Mouse (Mus musculus): Measurements from ENCODE around the gene H2-Eb1. TPM values are rescaled to one million over a fixed set of nuclear protein-coding genes. Genes with fewer than 3 reads are reported as not detected.

H2-Eb1 gene
- polyA plus RNA-seq, 1 experiment from 2014 or later = 1.8 TPM

DNA sequence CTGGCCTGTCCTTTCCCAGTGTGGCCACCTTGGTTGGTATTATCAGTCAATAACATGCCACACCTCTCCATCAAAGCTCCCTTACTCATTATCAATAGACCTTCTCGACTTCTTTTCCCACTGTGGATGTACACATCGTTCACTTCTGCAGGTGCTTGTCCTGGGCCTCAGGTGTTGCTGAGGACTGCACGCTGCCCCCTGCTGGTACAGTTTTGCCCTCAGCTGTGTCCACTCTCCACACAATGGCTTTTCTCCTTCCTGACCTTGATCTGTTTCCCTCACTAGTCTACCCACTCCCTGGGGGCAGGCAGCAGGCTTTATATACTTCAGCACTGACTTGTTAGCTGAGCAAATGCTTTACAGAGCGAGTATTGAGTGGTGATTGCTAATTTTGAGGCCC lies 19.8 kb upstream of the H2-Eb1 start:
- DNase-seq (ENCODE audit: low spot score) (no peak), ATAC-seq (ENCODE audit: insufficient read depth, low FRiP score, low TSS enrichment) (no peak)
- WGBS = 35% methylated on average over 4 of the region's 4 CpGs

DNA sequence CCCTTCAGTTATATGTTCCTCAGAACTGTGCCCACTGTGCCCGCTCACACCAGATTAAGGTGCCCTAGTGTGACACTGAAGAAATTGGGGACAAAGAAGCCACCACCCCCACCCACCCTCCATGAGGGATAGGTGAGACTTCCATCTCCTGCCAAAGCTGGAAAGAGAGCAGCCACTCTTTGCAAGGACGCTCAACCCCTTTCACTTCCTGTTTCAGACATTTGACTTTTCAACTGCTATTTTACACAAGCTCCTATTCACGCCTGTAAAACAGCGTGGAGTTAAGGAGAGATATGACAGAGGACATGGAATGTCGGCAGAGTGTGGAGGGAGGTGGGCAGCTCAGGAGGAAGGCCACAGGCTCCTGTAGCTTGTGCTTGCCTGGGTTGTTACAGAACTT lies 19.2 kb upstream of the H2-Eb1 start:
- Histone ChIP-seq H3K4me3 (ENCODE audit: low read depth, low read length) (no peak overlapping the region), H3K9ac (ENCODE audit: low read length) (no peak overlapping the region), H3K4me2 (ENCODE audit: low read depth) (no peak overlapping the region), H3K9me3 (ENCODE audit: control insufficient read depth, low read length) (no peaks in the 10 kb centered on the region), H3K4me1 (ENCODE audit: control insufficient read depth, insufficient read depth, low read length) (no peaks in the 10 kb centered on the region), H3K36me3 (ENCODE audit: control insufficient read depth, insufficient read depth, low read length) (no peaks in the 10 kb centered on the region), H3K27me3 (ENCODE audit: control insufficient read depth, insufficient read depth, low read length) (no peaks in the 10 kb centered on the region), H3K27ac (ENCODE audit: low read depth, low read length) (no peak overlapping the region)
- ATAC-seq (ENCODE audit: insufficient read depth, low FRiP score, low TSS enrichment) = no peak
- DNase-seq (ENCODE audit: low spot score) = no peak
- WGBS = 86% methylated on average over 5 of the region's 5 CpGs

More for the DNA sequence above, 19.8 kb upstream of the H2-Eb1 start:
- H3K4me3 ChIP-seq (ENCODE audit: low read depth, low read length) = no peak overlapping the region
- H3K4me2 ChIP-seq (ENCODE audit: low read depth) = no peak overlapping the region
- H3K27me3 ChIP-seq (ENCODE audit: control insufficient read depth, insufficient read depth, low read length) = no peaks in the 10 kb centered on the region
- H3K9me3 ChIP-seq (ENCODE audit: control insufficient read depth, low read length) = no peaks in the 10 kb centered on the region
- H3K4me1 ChIP-seq (ENCODE audit: control insufficient read depth, insufficient read depth, low read length) = no peaks in the 10 kb centered on the region
- no peaks in the 10 kb centered on the region for H3K36me3 ChIP-seq (ENCODE audit: control insufficient read depth, insufficient read depth, low read length)
- H3K27ac ChIP-seq (ENCODE audit: low read depth, low read length) = no peak overlapping the region
- no peak overlapping the region for H3K9ac ChIP-seq (ENCODE audit: low read length)

DNA sequence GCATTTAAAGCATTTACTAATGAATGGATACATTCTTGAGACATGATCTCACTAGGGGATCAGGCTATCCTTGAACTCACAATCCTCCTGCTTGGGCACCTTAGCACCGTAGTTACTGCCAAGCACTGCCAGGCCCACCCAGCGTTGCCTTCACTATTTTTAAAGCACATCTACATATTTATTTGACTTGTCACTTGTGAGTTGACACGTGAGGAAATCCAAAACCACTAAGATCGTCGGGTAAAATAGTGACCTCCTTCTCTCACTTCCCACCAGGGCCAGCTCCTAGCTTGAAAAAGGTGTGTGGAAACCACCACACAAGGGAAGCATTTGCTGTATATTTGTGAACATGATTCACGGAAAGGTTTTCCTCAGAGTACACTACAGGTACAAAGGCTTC lies 18.7 kb upstream of the H2-Eb1 start:
- DNase-seq (ENCODE audit: low spot score) (no peak), ATAC-seq (ENCODE audit: insufficient read depth, low FRiP score, low TSS enrichment) (no peak)
- Histone ChIP-seq H3K36me3 (ENCODE audit: control insufficient read depth, insufficient read depth, low read length) (no peaks in the 10 kb centered on the region), H3K27me3 (ENCODE audit: control insufficient read depth, insufficient read depth, low read length) (no peaks in the 10 kb centered on the region), H3K9ac (ENCODE audit: low read length) (no peak overlapping the region), H3K9me3 (ENCODE audit: control insufficient read depth, low read length) (no peaks in the 10 kb centered on the region), H3K4me1 (ENCODE audit: control insufficient read depth, insufficient read depth, low read length) (no peaks in the 10 kb centered on the region), H3K4me3 (ENCODE audit: low read depth, low read length) (no peak overlapping the region), H3K4me2 (ENCODE audit: low read depth) (no peak overlapping the region), H3K27ac (ENCODE audit: low read depth, low read length) (no peak overlapping the region)
- 72% methylated on average over 6 of the region's 6 CpGs for WGBS

DNA sequence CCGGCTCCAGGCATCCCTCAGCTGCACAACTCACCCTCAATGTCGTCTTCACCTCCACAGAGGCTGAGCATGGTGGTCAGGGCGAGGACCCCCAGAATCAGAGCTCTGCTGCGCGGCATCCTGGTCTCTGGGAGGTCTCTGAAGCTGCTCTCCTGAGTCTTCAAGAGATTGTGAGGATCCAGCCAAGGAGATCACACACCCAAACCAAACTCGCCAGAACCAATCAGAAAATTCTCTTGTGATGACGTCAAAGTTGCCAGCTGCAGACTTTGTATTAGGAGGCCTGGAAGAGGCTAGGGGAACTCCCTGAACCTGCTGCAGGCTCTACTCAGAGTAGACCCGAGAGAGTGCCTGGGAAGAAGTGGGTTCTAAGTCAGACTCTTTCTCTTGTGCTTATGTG lies 18.0 kb upstream of the H2-Eb1 start, which contains the start of gene H2-Aa:
Gene H2-Aa, minus strand, starts transcription at position 176 of the 400 bp plus-strand sequence.
- Histone ChIP-seq H3K27me3 (ENCODE audit: control insufficient read depth, insufficient read depth, low read length) (no peaks in the 10 kb centered on the region), H3K27ac (ENCODE audit: low read depth, low read length) (no peak within 1 kb of the TSS), H3K4me3 (ENCODE audit: low read depth, low read length) (no peak within 1 kb of the TSS), H3K9me3 (ENCODE audit: control insufficient read depth, low read length) (no peaks in the 10 kb centered on the region), H3K4me1 (ENCODE audit: control insufficient read depth, insufficient read depth, low read length) (no peaks in the 10 kb centered on the region), H3K9ac (ENCODE audit: low read length) (no peak within 1 kb of the TSS), H3K4me2 (ENCODE audit: low read depth) (no peak within 1 kb of the TSS), H3K36me3 (ENCODE audit: control insufficient read depth, insufficient read depth, low read length) (no peaks in the 10 kb centered on the region)
- 23% methylated on average over 8 of the region's 8 CpGs for whole genome bisulfite sequencing
- ATAC-seq (ENCODE audit: insufficient read depth, low FRiP score, low TSS enrichment) (no peak), DNase-seq (ENCODE audit: low spot score) (peak; percentile 37)

DNA sequence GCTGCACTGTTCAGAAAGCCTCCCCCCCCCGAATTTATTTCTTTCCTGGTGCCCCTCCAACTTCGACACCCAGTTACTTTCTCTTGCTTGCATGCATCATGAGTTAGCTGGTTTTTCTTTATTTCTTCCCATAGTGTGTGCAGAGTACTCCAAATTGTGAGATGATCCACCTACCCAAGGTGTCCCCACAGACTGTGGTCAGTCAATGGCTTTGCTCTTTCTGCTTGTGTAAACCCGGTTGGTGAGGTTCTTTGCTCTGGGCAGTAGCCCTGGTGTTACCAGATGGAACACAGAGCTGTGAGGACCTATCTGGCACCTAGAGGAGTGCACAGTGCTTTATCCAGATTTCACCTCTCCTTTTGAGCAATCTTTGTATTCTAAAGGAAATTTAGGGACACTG lies 17.5 kb upstream of the H2-Eb1 start:
- H3K4me3 ChIP-seq (ENCODE audit: low read depth, low read length) = no peak overlapping the region
- H3K36me3 ChIP-seq (ENCODE audit: control insufficient read depth, insufficient read depth, low read length) = no peaks in the 10 kb centered on the region
- WGBS = 75% methylated on average over 3 of the region's 3 CpGs
- ATAC-seq (ENCODE audit: insufficient read depth, low FRiP score, low TSS enrichment) = no peak
- no peaks in the 10 kb centered on the region for H3K4me1 ChIP-seq (ENCODE audit: control insufficient read depth, insufficient read depth, low read length)
- no peaks in the 10 kb centered on the region for H3K27me3 ChIP-seq (ENCODE audit: control insufficient read depth, insufficient read depth, low read length)
- no peak overlapping the region for H3K9ac ChIP-seq (ENCODE audit: low read length)
- no peak for DNase-seq (ENCODE audit: low spot score)
- H3K4me2 ChIP-seq (ENCODE audit: low read depth) = no peak overlapping the region
- no peak overlapping the region for H3K27ac ChIP-seq (ENCODE audit: low read depth, low read length)
- no peaks in the 10 kb centered on the region for H3K9me3 ChIP-seq (ENCODE audit: control insufficient read depth, low read length)

DNA sequence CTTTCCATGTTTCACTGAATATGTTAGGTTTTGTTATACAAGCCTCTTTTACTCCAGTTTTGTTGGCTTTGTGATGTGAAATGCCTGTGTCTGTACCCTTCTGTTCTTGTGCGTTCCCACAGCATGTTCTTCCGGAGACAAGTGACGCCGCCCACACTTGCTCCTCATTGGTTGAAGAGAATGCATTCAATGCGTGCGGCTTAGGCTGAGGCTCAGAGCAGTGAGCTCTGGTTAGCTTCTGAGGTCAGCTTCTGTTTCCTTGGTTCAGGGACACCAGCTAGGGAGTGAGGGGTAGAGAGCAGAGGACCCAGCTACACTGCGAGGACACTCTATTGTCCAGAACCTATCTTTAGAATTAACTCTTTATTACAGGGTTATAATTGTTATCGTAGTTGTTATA lies 14.1 kb upstream of the H2-Eb1 start:
- Histone ChIP-seq H3K9ac (ENCODE audit: low read length) (no peak overlapping the region), H3K4me1 (ENCODE audit: control insufficient read depth, insufficient read depth, low read length) (no peaks in the 10 kb centered on the region), H3K36me3 (ENCODE audit: control insufficient read depth, insufficient read depth, low read length) (no peaks in the 10 kb centered on the region), H3K27ac (ENCODE audit: low read depth, low read length) (no peak overlapping the region), H3K4me2 (ENCODE audit: low read depth) (no peak overlapping the region), H3K27me3 (ENCODE audit: control insufficient read depth, insufficient read depth, low read length) (no peaks in the 10 kb centered on the region), H3K4me3 (ENCODE audit: low read depth, low read length) (no peak overlapping the region), H3K9me3 (ENCODE audit: control insufficient read depth, low read length) (no peaks in the 10 kb centered on the region)
- DNase-seq (ENCODE audit: low spot score) = peak; percentile 92
- ATAC-seq (ENCODE audit: insufficient read depth, low FRiP score, low TSS enrichment) = peak; percentile 83; the same call in 1 of the 2 replicates
- WGBS = 18% methylated on average over 8 of the region's 8 CpGs

DNA sequence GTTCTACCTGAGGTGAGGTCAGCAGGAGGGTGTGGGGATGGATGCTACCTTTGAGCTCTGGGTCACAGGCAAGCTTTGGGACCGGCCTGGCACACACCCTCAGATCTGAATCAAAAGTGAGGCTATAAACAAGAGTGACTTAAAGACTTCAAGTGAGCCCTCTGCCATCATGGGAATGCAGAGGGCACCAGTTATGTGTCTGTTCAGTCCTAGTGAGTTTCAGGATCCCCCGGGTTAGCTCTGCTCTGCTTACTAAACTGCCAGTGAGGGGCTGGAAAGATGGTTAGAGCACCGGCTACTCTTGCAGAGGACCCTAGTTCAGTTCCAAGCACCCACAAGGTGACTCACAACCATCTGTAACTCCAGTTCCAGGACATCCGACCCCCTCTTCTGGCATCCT lies 13.1 kb upstream of the H2-Eb1 start:
- Histone ChIP-seq H3K27me3 (ENCODE audit: control insufficient read depth, insufficient read depth, low read length) (no peaks in the 10 kb centered on the region), H3K36me3 (ENCODE audit: control insufficient read depth, insufficient read depth, low read length) (no peaks in the 10 kb centered on the region), H3K9ac (ENCODE audit: low read length) (no peak overlapping the region), H3K4me3 (ENCODE audit: low read depth, low read length) (no peak overlapping the region), H3K9me3 (ENCODE audit: control insufficient read depth, low read length) (no peaks in the 10 kb centered on the region), H3K4me1 (ENCODE audit: control insufficient read depth, insufficient read depth, low read length) (no peaks in the 10 kb centered on the region), H3K27ac (ENCODE audit: low read depth, low read length) (no peak overlapping the region), H3K4me2 (ENCODE audit: low read depth) (no peak overlapping the region)
- DNase-seq (ENCODE audit: low spot score) = no peak
- WGBS = 89% methylated on average over 4 of the region's 4 CpGs
- ATAC-seq (ENCODE audit: insufficient read depth, low FRiP score, low TSS enrichment) = no peak

DNA sequence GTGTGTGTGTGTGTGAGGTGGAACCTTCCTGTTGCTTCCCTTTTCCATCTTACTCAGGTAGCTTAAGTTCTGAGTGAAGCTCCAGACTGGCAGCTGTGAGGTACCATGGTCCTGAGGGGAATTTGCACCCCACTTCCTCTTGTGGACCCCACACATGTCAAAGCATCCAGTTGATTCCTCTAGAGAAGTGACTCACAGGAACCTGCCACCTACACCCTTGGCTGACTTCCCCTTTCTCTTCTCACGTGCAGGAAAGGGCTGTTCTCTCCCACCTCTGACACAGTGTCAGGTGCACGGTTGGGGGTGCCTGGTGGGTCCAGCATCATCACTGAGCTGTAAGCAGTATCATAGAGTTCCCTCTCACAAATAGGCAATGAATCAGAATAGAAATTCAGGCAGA lies 12.1 kb upstream of the H2-Eb1 start:
- DNase-seq (ENCODE audit: low spot score) (no peak), ATAC-seq (ENCODE audit: insufficient read depth, low FRiP score, low TSS enrichment) (no peak)
- Histone ChIP-seq H3K4me1 (ENCODE audit: control insufficient read depth, insufficient read depth, low read length) (no peaks in the 10 kb centered on the region), H3K9ac (ENCODE audit: low read length) (no peak overlapping the region), H3K27ac (ENCODE audit: low read depth, low read length) (no peak overlapping the region), H3K4me3 (ENCODE audit: low read depth, low read length) (no peak overlapping the region), H3K9me3 (ENCODE audit: control insufficient read depth, low read length) (no peaks in the 10 kb centered on the region), H3K36me3 (ENCODE audit: control insufficient read depth, insufficient read depth, low read length) (no peaks in the 10 kb centered on the region), H3K27me3 (ENCODE audit: control insufficient read depth, insufficient read depth, low read length) (no peaks in the 10 kb centered on the region), H3K4me2 (ENCODE audit: low read depth) (no peak overlapping the region)
- WGBS = 48% methylated on average over 2 of the region's 2 CpGs

DNA sequence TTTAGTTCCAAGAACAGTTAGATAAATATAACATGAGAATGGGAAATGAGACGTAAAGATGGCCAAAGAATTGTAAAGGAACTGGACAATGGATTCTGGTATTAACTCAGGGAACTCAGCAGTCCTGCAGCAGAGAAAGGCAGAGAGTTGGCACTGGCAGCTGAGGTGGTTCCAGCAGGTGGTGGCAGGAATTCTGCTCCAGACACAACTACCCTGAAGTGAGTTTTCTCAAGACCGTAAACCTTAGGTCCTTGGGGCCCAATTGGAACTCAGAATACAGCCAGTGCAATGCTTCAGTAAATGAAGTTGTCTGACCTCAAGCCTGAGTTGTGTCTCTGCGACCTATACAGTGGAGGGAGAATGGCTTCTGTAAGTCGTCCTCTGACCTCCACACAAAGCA lies 11.4 kb upstream of the H2-Eb1 start:
- DNase-seq (ENCODE audit: low spot score) (no peak), ATAC-seq (ENCODE audit: insufficient read depth, low FRiP score, low TSS enrichment) (no peak)
- 67% methylated on average over 4 of the region's 4 CpGs for WGBS

More for the DNA sequence above, 11.4 kb upstream of the H2-Eb1 start:
- no peaks in the 10 kb centered on the region for H3K36me3 ChIP-seq (ENCODE audit: control insufficient read depth, insufficient read depth, low read length)
- no peaks in the 10 kb centered on the region for H3K27me3 ChIP-seq (ENCODE audit: control insufficient read depth, insufficient read depth, low read length)
- no peak overlapping the region for H3K4me3 ChIP-seq (ENCODE audit: low read depth, low read length)
- no peaks in the 10 kb centered on the region for H3K9me3 ChIP-seq (ENCODE audit: control insufficient read depth, low read length)
- H3K4me2 ChIP-seq (ENCODE audit: low read depth) = no peak overlapping the region
- H3K4me1 ChIP-seq (ENCODE audit: control insufficient read depth, insufficient read depth, low read length) = no peaks in the 10 kb centered on the region
- H3K9ac ChIP-seq (ENCODE audit: low read length) = no peak overlapping the region
- H3K27ac ChIP-seq (ENCODE audit: low read depth, low read length) = no peak overlapping the region

All from neural tube, embryonic 11.5 days (tissue).